Mouse (Mus musculus) retina, embryonic 14.5 days (tissue): Measurements from ENCODE around the gene Gpatch4.
A peak's percentile ranks its signal among the peaks of the same experiment; 100 is the strongest.

Experiments used
- DNase-seq: peaks from one replicate; pipeline ENCODE4 v3.0.0-alpha.2; 2015; ENCODE audit warnings: low spot score

Gene Gpatch4

GRCm38 (mm10) chr3:88030608-88031395 is 12.1 kb upstream of the Gpatch4 start:
- no peak for DNase-seq

GRCm38 (mm10) chr3:88033506-88033905 is 9.4 kb upstream of the Gpatch4 start:
- DNase-seq: no peak

GRCm38 (mm10) chr3:88035561-88036293 is 7.2 kb upstream of the Gpatch4 start:
- no peak for DNase-seq

GRCm38 (mm10) chr3:88049532-88049931 is 6.6 kb downstream of the Gpatch4 start:
- no peak for DNase-seq

- no peak for DNase-seq
These were observed 14.1 kb downstream of the Gpatch4 start for GRCm38 (mm10) chr3:88057030-88057429.

- peak; percentile 92 for DNase-seq
These were observed 15.2 kb downstream of the Gpatch4 start, which contains the start of gene Naxe for GRCm38 (mm10) chr3:88057902-88058696. TSS of gene Naxe (minus strand) at chr3:88058495.

GRCm38 (mm10) chr3:88068386-88068785 is 25.5 kb downstream of the Gpatch4 start:
- no peak for DNase-seq

- DNase-seq: peak; percentile 95
These were observed 28.9 kb downstream of the Gpatch4 start for GRCm38 (mm10) chr3:88071783-88072182.

- DNase-seq: no peak
These were observed 30.7 kb downstream of the Gpatch4 start for GRCm38 (mm10) chr3:88073631-88074030.

- DNase-seq: no peak
These were observed 31.4 kb downstream of the Gpatch4 start for GRCm38 (mm10) chr3:88074351-88074750.

- DNase-seq: no peak
These were observed 31.9 kb downstream of the Gpatch4 start for GRCm38 (mm10) chr3:88074766-88075165.

- DNase-seq: no peak
These were observed 34.5 kb downstream of the Gpatch4 start for GRCm38 (mm10) chr3:88077441-88077840.

- no peak for DNase-seq
These were observed 35.3 kb downstream of the Gpatch4 start, which contains the start of gene Ttc24 for GRCm38 (mm10) chr3:88078204-88078603. TSS of gene Ttc24 (minus strand) at chr3:88078304.

GRCm38 (mm10) chr3:88081345-88082223 is 38.7 kb downstream of the Gpatch4 start, which contains the start of gene Iqgap3:
TSS of gene Iqgap3 (plus strand) at chr3:88081971.
- peak; percentile 92 for DNase-seq

- no peak for DNase-seq
These were observed 39.3 kb downstream of the Gpatch4 start for GRCm38 (mm10) chr3:88082224-88082618.

- peak; percentile 18 for DNase-seq
These were observed 39.8 kb downstream of the Gpatch4 start for GRCm38 (mm10) chr3:88082663-88083062.

GRCm38 (mm10) chr3:88084001-88084400 is 41.1 kb downstream of the Gpatch4 start:
- DNase-seq: no peak

GRCm38 (mm10) chr3:88085459-88085858 is 42.6 kb downstream of the Gpatch4 start:
- no peak for DNase-seq

GRCm38 (mm10) chr3:88087688-88088087 is 44.8 kb downstream of the Gpatch4 start:
- peak; percentile 69 for DNase-seq

GRCm38 (mm10) chr3:88090106-88090505 is 47.2 kb downstream of the Gpatch4 start:
- no peak for DNase-seq

- DNase-seq: no peak
These were observed 47.7 kb downstream of the Gpatch4 start for GRCm38 (mm10) chr3:88090616-88091015.
